Mouse (Mus musculus): ENCODE results near the gene Mlh3. TPM values are rescaled to one million over a fixed set of nuclear protein-coding genes. Genes with fewer than 3 reads are reported as not detected.
A peak's percentile ranks its signal among the peaks of the same experiment; 100 is the strongest.
"Not testable (repeated sequence)": the region's sequence is repeated elsewhere in the genome, so short reads cannot be mapped to it uniquely, and the experiment has no call there.

Gene Mlh3
- polyA plus RNA-seq, 1 experiment from 2014 or later: 9.6 TPM

GRCm38 (mm10) chr12:85291541-85291940 lies 21.1 kb upstream of the Mlh3 start:
- H3K36me3 ChIP-seq: peaks cover 12% of the 10 kb centered on the region; the same call in 1 of the 2 replicates
- H3K4me1 ChIP-seq: peaks cover 34% of the 10 kb centered on the region
- no peak overlapping the region for H3K27ac ChIP-seq
- no peak overlapping the region for H3K9ac ChIP-seq
- ATAC-seq (replicated peaks; ENCODE audit: low FRiP score): no peak
- H3K4me3 ChIP-seq (replicated peaks): no peak overlapping the region
- H3K4me2 ChIP-seq: peak overlapping the region; percentile 19; the same call in 1 of the 2 replicates
- H3K27me3 ChIP-seq: peaks cover 4% of the 10 kb centered on the region; the same call in 1 of the 2 replicates
- H3K9me3 ChIP-seq (replicated peaks): peaks cover 16% of the 10 kb centered on the region; the same call in 1 of the 2 replicates

- H3K4me2 ChIP-seq: peak overlapping the region; percentile 85
- no peak for ATAC-seq (replicated peaks; ENCODE audit: low FRiP score)
- peaks cover 28% of the 10 kb centered on the region for H3K4me1 ChIP-seq
- H3K27ac ChIP-seq: 0 out of 2 replicates have a peak overlapping the region, but pooled peaks have one; percentile 24
- H3K36me3 ChIP-seq: peaks cover 12% of the 10 kb centered on the region; the same call in 1 of the 2 replicates
- H3K27me3 ChIP-seq: peaks cover 4% of the 10 kb centered on the region; the same call in 1 of the 2 replicates
- peaks cover 16% of the 10 kb centered on the region; the same call in 1 of the 2 replicates for H3K9me3 ChIP-seq (replicated peaks)
- 0 out of 2 replicates have a peak overlapping the region, but pooled peaks have one; percentile 7 for H3K4me3 ChIP-seq (replicated peaks)
- no peak overlapping the region for H3K9ac ChIP-seq
- 54% methylated on average over 10 of the region's 10 CpGs for WGBS
These were observed 20.2 kb upstream of the Mlh3 start for GRCm38 (mm10) chr12:85290633-85291032.

GRCm38 (mm10) chr12:85289157-85290000 lies 19.0 kb upstream of the Mlh3 start:
- Histone ChIP-seq H3K4me2 (peak overlapping the region; percentile 85), H3K36me3 (peaks cover 9% of the 10 kb centered on the region; the same call in 1 of the 2 replicates), H3K27me3 (peaks cover 4% of the 10 kb centered on the region; the same call in 1 of the 2 replicates), H3K4me3 (replicated peaks) (peak overlapping the region; percentile 59), H3K27ac (peak overlapping the region; percentile 78), H3K4me1 (peaks cover 28% of the 10 kb centered on the region), H3K9me3 (replicated peaks) (peaks cover 13% of the 10 kb centered on the region; the same call in 1 of the 2 replicates), H3K9ac (peak overlapping the region; percentile 27; the same call in 1 of the 2 replicates)
- ATAC-seq (replicated peaks; ENCODE audit: low FRiP score): no peak; the same call in 1 of the 2 replicates
- WGBS: 48% methylated on average over 24 of the region's 24 CpGs

- Histone ChIP-seq H3K36me3 (peaks cover 3% of the 10 kb centered on the region; the same call in 1 of the 2 replicates), H3K9ac (peak within 1 kb of the TSS; percentile 57), H3K9me3 (replicated peaks) (0 out of 2 replicates have a peak, but pooled peaks cover 6% of the 10 kb centered on the region), H3K27ac (peak within 1 kb of the TSS; percentile 78), H3K4me2 (peak within 1 kb of the TSS; percentile 85), H3K4me3 (replicated peaks) (peak within 1 kb of the TSS; percentile 59), H3K4me1 (peaks cover 28% of the 10 kb centered on the region), H3K27me3 (peaks cover 4% of the 10 kb centered on the region; the same call in 1 of the 2 replicates)
- ATAC-seq (replicated peaks; ENCODE audit: low FRiP score): peak; percentile 90
- WGBS: 3% methylated on average over 30 of the region's 31 CpGs
These were observed 18.2 kb upstream of the Mlh3 start, which contains the start of gene Zc2hc1c for GRCm38 (mm10) chr12:85288486-85289156. Zc2hc1c (plus strand) TSS chr12:85288591.

- Histone ChIP-seq H3K36me3 (no peaks in the 10 kb centered on the region), H3K27ac (peak within 1 kb of the TSS; percentile 78), H3K4me1 (peaks cover 28% of the 10 kb centered on the region), H3K4me3 (replicated peaks) (peak within 1 kb of the TSS; percentile 59), H3K9ac (peak within 1 kb of the TSS; percentile 57), H3K9me3 (replicated peaks) (no peaks in the 10 kb centered on the region), H3K4me2 (peak within 1 kb of the TSS; percentile 85), H3K27me3 (peaks cover 4% of the 10 kb centered on the region; the same call in 1 of the 2 replicates)
- ATAC-seq (replicated peaks; ENCODE audit: low FRiP score): peak; percentile 72
- 6% methylated on average over 21 of the region's 21 CpGs for WGBS
These were observed 17.5 kb upstream of the Mlh3 start, which contains the start of gene Acyp1 for GRCm38 (mm10) chr12:85287809-85288485. Acyp1 (minus strand) TSS chr12:85288438.

- no peak overlapping the region for H3K9ac ChIP-seq
- 23% methylated on average over 2 of the region's 5 CpGs for WGBS
- no peak overlapping the region for H3K4me2 ChIP-seq
- H3K36me3 ChIP-seq: no peaks in the 10 kb centered on the region
- no peak overlapping the region for H3K27ac ChIP-seq
- no peaks in the 10 kb centered on the region for H3K9me3 ChIP-seq (replicated peaks)
- peaks cover 4% of the 10 kb centered on the region; the same call in 1 of the 2 replicates for H3K27me3 ChIP-seq
- no peak overlapping the region for H3K4me3 ChIP-seq (replicated peaks)
- ATAC-seq (replicated peaks; ENCODE audit: low FRiP score): no peak
- H3K4me1 ChIP-seq: peaks cover 28% of the 10 kb centered on the region
These were observed 16.5 kb upstream of the Mlh3 start for GRCm38 (mm10) chr12:85286941-85287340.

GRCm38 (mm10) chr12:85284996-85285395 lies 14.6 kb upstream of the Mlh3 start:
- peaks cover 4% of the 10 kb centered on the region; the same call in 1 of the 2 replicates for H3K27me3 ChIP-seq
- WGBS: 90% methylated on average over 4 of the region's 4 CpGs
- H3K4me3 ChIP-seq (replicated peaks): no peak overlapping the region
- no peak for ATAC-seq (replicated peaks; ENCODE audit: low FRiP score)
- no peaks in the 10 kb centered on the region for H3K9me3 ChIP-seq (replicated peaks)
- no peaks in the 10 kb centered on the region for H3K36me3 ChIP-seq
- H3K4me2 ChIP-seq: no peak overlapping the region
- H3K9ac ChIP-seq: no peak overlapping the region
- peaks cover 19% of the 10 kb centered on the region for H3K4me1 ChIP-seq
- no peak overlapping the region for H3K27ac ChIP-seq

- WGBS: 75% methylated on average over 8 of the region's 8 CpGs
- H3K4me3 ChIP-seq (replicated peaks): no peak overlapping the region
- H3K4me2 ChIP-seq: no peak overlapping the region
- H3K27me3 ChIP-seq: no peaks in the 10 kb centered on the region
- no peaks in the 10 kb centered on the region for H3K36me3 ChIP-seq
- H3K4me1 ChIP-seq: peaks cover 17% of the 10 kb centered on the region
- H3K27ac ChIP-seq: no peak overlapping the region
- H3K9ac ChIP-seq: no peak overlapping the region
- no peaks in the 10 kb centered on the region for H3K9me3 ChIP-seq (replicated peaks)
- ATAC-seq (replicated peaks; ENCODE audit: low FRiP score): no peak
These were observed 13.9 kb upstream of the Mlh3 start for GRCm38 (mm10) chr12:85284331-85284730.

GRCm38 (mm10) chr12:85281756-85282155 lies 11.4 kb upstream of the Mlh3 start:
- H3K4me1 ChIP-seq; H3K4me3 ChIP-seq (replicated peaks); H3K9ac ChIP-seq; ATAC-seq (replicated peaks; ENCODE audit: low FRiP score); H3K27me3 ChIP-seq; H3K27ac ChIP-seq; H3K36me3 ChIP-seq; H3K4me2 ChIP-seq; H3K9me3 ChIP-seq (replicated peaks): not testable (repeated sequence)
- 87% methylated on average over 2 of the region's 4 CpGs for WGBS

GRCm38 (mm10) chr12:85280845-85281651 lies 10.6 kb upstream of the Mlh3 start:
- no peaks in the 10 kb centered on the region for H3K9me3 ChIP-seq (replicated peaks)
- ATAC-seq (replicated peaks; ENCODE audit: low FRiP score): no peak
- H3K4me1 ChIP-seq: peaks cover 5% of the 10 kb centered on the region
- H3K27ac ChIP-seq: no peak overlapping the region
- no peaks in the 10 kb centered on the region for H3K27me3 ChIP-seq
- no peak overlapping the region for H3K9ac ChIP-seq
- WGBS: 70% methylated on average over 12 of the region's 12 CpGs
- peaks cover 4% of the 10 kb centered on the region for H3K36me3 ChIP-seq
- H3K4me2 ChIP-seq: peak overlapping the region; percentile 80
- H3K4me3 ChIP-seq (replicated peaks): peak overlapping the region; percentile 60

Data from kidney, embryonic 15.5 days (tissue).